Mouse (Mus musculus) mesoderm, embryonic 11.5 days (tissue): ENCODE measurements around the gene Gulp1.

Experiments used
- DNase-seq: peaks from one replicate; pipeline ENCODE4 v3.0.0-alpha.2; 2012; ENCODE audit warnings: low read depth, low spot score

Gulp1 gene

DNA sequence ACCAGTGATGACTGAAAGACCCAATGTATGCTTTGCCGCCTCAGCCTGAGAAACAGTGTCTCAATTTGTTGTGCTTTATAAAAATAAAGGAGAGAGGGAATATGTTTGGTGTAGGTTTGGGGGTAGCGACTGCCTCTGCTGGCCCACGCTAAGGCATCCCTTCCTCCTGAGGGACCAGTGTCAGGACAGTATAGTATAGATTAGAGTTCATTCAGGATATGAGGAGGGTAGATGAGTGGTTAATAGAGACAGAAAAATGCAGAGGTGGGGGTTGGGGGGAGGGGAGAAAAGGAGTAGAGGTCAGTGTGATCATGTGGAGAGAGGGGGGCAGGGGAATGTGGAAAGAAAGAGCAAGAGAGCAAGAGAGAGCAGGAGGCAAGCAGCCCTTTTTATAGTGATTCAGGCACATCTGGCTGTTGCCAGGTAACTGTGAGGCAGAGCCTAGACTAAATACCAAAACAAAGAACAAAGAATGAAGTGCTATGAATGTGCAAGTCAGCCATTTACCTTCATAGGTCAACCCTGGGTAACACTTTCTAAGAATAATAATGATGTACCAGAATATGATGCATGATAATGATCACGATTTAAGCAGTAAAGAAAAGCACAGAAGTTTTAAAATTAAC lies 169.6 kb downstream of the Gulp1 start:
- peak; percentile 31 for DNase-seq

DNA sequence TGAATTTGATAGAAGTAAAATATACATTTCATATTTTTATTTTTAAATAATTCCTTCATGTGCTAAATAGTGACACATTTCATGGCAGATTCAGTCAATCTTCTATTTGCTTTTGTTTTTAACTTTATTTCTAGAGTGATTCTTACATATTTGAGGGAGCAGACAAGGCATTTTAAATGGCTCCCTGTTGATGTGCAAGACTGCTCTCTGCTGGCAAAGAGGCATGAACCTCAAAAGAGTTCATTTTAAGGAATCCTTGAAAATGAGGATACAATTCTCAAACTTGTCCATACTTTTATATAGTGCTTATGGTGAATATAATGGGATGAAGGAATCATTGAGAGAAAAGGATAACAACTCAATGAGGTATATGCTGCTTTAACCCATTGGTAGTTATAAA lies 189.9 kb downstream of the Gulp1 start:
- DNase-seq = peak; percentile 9

DNA sequence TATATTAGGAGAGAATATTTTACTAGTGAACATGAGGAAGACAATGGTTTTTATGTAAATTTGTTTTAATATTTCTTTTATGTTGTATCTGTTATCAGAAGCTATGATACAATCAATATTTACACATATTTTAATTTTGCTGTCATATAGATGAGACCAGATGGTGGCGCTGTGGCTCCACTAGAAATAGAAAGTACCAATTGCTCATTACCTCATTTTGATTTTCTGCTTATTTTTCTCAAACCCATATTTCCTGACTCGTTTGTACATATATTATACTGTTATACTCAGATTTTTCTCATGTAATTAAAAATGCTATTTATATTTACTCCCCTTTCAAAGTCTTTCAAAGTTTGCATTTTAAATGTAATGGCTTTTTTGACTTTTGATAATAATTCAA lies 194.4 kb downstream of the Gulp1 start:
- peak; percentile 54 for DNase-seq

DNA sequence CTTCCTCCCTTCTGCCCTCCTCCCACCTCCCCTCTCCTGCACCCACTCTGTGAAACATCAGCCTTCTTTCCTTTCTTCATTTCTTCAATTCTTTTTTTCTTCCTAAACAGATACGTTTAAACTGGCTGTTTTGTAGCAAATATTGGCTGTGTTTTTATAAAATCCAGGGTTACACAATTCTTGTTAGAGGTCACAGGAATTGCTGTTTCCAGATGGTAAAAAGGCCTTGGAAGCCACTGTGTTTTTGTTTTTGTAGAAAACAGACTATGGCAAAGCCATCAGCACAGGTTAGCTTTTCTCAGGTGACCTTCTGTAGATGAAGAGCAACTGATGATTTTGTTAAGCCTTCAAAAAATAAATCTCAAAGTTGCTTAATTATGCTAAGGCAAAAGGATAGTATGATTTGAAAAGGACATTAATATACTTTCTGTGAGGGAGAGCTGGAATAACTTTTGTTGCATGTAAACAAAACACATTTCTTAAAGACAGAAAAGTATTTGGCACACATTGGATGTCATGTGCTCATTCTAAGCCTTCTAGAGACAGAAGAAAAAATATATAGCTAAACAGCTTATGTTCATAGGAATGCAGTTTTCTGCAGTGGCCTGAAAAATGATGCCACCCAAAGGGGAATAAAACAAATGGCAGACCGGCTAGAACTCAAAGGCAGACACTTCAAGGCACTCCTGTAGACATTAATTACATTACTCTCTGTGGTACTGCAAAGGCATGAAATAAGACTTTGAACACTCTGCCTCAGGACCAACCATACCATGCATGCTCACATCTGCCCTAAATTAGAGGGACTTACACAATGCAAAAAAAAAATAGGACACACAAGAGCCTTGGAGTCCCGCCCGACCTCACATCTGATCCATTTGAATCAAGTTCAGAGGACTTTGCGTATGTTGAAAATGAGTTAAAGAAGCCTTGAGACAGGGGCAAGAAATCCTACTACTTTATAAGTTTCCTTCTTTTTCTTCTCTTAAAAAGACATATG lies 199.7 kb downstream of the Gulp1 start:
- peak; percentile 4 for DNase-seq

DNA sequence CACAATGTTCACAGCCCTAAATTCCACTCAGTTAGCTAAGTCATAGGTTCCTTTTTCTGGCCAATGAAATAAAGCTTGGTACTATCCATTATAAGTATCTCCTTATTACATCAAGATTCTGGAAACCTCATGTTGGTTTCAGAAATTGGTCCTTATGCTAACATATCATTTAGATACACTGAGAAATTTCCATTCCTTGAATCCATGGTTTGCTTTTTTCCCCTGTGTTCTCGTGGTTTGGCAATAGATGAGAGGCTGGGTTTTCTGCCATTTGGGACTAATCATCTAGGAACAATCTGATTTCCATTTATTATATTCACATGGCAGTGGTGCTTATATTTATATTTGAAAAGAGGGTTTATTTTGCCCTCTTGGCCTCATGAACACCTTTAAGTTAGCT lies 226.9 kb downstream of the Gulp1 start:
- no peak for DNase-seq

DNA sequence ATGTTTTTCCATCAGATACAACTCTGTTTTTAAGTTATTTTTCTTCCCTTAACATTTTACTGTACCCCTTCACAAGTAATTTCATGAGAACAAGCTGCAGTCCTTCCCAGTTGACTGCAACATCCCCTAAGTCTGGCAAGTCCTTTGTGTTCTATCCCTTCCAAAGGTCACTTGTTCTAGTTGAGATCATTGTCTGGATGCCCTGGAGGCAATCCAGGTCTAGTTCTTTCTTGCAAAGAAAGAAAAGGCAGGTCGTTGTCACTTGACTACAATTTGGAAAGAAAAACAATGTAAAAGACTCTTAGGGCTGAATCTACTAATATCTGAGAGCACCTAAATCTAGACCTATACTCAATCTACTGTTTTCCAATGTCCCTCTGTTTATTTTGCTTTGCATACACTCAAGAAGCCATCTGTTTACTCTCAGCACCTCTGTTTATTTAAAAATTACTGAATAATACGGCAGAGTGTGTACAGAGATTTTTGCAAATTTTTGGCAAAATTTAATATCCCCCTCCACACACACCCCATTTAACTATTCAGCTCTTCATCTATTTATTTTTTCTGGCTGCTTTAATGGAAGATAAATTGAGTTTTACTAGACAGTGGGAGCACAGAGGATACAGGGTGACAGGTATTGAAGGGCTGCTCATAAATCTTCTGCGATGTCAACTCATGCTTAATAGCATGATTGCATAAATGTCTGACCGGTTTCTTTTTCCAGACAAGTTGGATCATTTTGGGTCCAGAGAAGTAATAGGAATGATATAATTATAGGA lies 252.5 kb downstream of the Gulp1 start:
- DNase-seq = peak; percentile 5

DNA sequence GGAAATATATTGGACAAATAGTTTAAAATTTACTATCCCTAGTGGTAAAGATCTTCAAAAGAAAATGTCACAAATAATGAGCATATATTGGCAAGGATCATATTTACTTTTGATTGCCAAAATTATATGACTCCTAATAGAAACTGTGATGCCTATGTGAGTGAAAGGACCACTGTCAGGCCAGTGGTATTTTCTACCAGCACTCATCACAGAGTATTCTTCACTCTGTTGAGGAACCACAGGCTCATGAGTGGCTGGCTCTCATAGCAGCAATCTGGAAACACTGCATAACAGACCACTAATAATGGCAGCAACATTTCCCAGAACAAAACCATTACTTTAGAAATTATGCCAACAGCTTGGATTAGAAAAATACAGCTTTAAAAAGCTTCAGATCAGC lies 255.1 kb downstream of the Gulp1 start:
- no peak for DNase-seq

DNA sequence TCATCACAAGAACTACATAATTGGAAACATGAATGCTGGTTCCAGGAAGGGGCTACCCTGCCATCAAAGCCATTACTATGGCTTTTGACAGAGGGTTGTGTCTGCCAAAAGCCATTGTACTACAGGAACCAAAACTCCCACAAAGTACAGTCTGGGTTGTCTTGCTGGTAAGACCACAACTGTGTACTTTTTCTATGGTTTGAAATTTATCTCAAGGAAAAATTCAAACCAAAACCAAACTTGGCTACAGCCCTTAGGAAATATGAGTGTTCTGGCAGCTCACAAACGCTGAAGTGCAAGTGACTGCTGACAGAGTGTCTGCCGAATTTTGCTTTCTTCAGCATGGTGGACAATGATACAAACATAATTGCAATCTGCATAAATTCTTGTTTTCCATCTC lies 259.0 kb downstream of the Gulp1 start:
- no peak for DNase-seq

DNA sequence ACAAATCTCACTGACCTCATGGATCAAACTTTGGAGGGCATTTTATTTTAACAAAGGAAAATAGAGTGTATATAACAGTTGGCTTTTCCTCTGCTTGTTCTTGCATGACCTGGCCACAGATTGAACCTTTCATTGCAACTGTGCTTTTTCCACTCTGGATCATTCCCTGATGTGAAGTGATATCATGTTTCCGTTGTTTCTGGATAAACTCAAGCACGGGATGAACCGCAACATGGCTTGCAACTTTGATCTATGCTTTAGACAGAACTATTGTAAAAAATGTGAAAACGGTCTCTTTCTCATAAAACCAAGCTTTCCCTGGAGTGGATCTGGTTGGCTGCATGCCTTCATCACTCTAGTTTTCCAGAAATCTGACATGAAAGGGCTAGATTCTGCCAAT lies 282.6 kb downstream of the Gulp1 start:
- DNase-seq = no peak
